Mouse (Mus musculus): Measurements from ENCODE around the gene Sprtn. TPM values are rescaled to one million over a fixed set of nuclear protein-coding genes. Genes with fewer than 3 reads are reported as not detected.

Sprtn gene
- total and polyA plus RNA-seq, 3 experiments = 27.2 to 31.8 TPM; not detected in 1

DNA sequence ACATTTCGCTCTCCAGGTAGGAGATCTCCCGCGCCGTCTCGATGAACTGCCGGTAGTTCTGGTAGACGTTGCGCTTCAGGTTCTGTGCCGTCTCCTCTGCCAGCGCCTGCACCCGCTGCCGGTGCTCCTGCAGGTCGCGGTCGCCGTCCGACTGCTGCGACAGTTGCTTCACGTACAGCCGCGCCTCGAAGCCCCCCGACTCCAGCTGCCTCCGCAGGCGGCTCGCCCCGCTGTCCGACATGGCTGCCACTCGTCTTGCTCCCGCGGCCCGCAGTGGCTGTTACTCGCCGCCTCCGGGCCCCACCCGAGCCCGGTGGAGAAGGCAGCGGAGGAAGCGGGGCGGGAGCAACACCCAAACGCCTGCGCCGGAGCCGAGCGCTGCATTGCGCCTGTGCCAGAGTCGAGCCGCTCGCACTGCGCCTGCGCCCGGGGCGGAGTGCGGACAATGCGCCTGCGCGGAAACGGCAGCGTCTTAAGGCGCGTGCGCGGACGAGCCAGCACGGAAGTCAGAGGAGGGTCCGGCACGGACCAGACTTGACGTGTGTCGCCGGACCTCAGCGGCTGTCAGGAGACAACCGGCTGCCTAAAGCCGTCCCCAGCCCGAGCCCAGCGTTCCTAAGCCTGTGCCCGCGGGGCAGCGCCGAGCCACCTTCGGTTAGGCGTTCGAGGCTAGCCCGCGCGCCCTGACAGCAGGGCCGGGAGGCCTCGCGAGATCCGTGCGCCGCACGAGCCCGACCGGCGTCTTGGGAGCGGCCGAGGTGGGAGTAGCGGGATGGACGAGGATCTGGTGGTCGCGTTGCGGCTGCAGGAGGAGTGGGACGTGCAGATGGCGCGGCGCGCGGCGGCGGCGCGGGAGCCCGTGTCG is at the start of gene Sprtn, which contains the start of gene Exoc8 (continued):
- peak; percentile 87 for TF ChIP-seq ZMIZ1 (IDR thresholded peaks at IDR 0.05; ENCODE audit: low read depth, low read length)
- peak; percentile 97 for TF ChIP-seq ELF1 (IDR thresholded peaks at IDR 0.05; ENCODE audit: low read depth, low read length)
- peak; percentile 97 for TF ChIP-seq MYB (IDR thresholded peaks at IDR 0.05; ENCODE audit: low read depth, low read length)
- TF ChIP-seq POLR2A (IDR thresholded peaks at IDR 0.05; ENCODE audit: control insufficient read depth in 1 of 2, insufficient read depth in 1 of 2, low read depth in 1 of 2, low read length in 2 of 2, poor library complexity in 1 of 2) = peak; percentile 89 to 94
- peak; percentile 93 for TF ChIP-seq KAT2A (conservative IDR thresholded peaks at IDR 0.05; ENCODE audit: low read depth, low read length)

DNA sequence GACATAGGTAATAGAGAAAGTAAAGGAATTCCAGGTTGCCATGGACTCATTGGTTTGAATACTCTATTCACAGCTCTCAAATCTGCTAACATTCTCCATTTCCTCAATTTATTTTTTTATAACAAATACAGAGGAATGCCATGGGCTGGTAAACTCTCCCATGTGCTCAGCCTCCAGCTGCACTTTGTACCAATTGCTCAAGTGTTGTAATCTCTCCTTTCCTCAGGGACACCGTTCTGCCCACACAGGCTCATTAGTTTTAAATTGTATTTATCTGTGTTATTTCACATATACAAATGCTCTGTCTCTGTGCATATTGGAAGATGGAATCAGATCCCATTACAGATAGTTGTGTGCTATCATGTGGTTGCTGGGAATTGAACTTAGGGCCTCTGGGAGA is 44.2 kb upstream of the Sprtn start:
- H3K27me3 ChIP-seq (ENCODE audit: control insufficient read depth in 1 of 2, insufficient read depth in 2 of 2, low read length in 2 of 2) = no peaks in the 10 kb centered on the region
- H3K9ac ChIP-seq (ENCODE audit: control insufficient read depth, low read depth, low read length, poor library complexity, severe bottlenecking) = no peak overlapping the region
- no peak overlapping the region for H3K27ac ChIP-seq (ENCODE audit: control insufficient read depth, low read depth, low read length)
- no peak overlapping the region for H3K4me3 ChIP-seq (ENCODE audit: control insufficient read depth in 1 of 2, insufficient read depth in 1 of 2, low read depth in 2 of 2, low read length in 2 of 2)
- peaks cover 19% of the 10 kb centered on the region for H3K79me2 ChIP-seq (ENCODE audit: control insufficient read depth, insufficient read depth, low read length, poor library complexity)
- no peak for DNase-seq (ENCODE audit: low read depth, low spot score)
- no peaks in the 10 kb centered on the region for H3K9me3 ChIP-seq (replicated peaks; ENCODE audit: insufficient read depth, low read length)
- H3K4me1 ChIP-seq (ENCODE audit: control insufficient read depth in 1 of 2, insufficient read depth in 2 of 2, low read length in 2 of 2) = no peaks in the 10 kb centered on the region
- TF ChIP-seq RAD21 (IDR thresholded peaks at IDR 0.05; ENCODE audit: low read depth, low read length) (no peak), ZC3H11A (IDR thresholded peaks at IDR 0.05; ENCODE audit: low read depth, low read length) (no peak), MXI1 (IDR thresholded peaks at IDR 0.05; ENCODE audit: low read depth, low read length) (no peak), ELF1 (IDR thresholded peaks at IDR 0.05; ENCODE audit: low read depth, low read length) (no peak), TAL1 (IDR thresholded peaks at IDR 0.05; ENCODE audit: low read length) (no peak), GABPA (IDR thresholded peaks at IDR 0.05; ENCODE audit: low read depth, low read length) (no peak), ZKSCAN1 (IDR thresholded peaks at IDR 0.05; ENCODE audit: low read depth, low read length) (no peak), MAX (IDR thresholded peaks at IDR 0.05; ENCODE audit: low read length) (no peak), JUND (IDR thresholded peaks at IDR 0.05; ENCODE audit: low read depth, low read length) (no peak), EP300 (IDR thresholded peaks at IDR 0.05; ENCODE audit: low read depth in 1 of 2, low read length in 2 of 2) (no peak), CHD2 (IDR thresholded peaks at IDR 0.05; ENCODE audit: low read length) (no peak), ETS1 (IDR thresholded peaks at IDR 0.05; ENCODE audit: low read depth, low read length) (no peak), HCFC1 (IDR thresholded peaks at IDR 0.05; ENCODE audit: low read depth, low read length) (no peak), SMC3 (IDR thresholded peaks at IDR 0.05; ENCODE audit: low read depth, low read length) (no peak), NELFE (IDR thresholded peaks at IDR 0.05; ENCODE audit: low read depth, low read length) (no peak)
- H3K36me3 ChIP-seq (ENCODE audit: control insufficient read depth in 1 of 2, insufficient read depth in 2 of 2, low read length in 2 of 2) = peaks cover 3 to 27% of the 10 kb centered on the region in 2 experiments; a peak in 3 of 4 replicates

All from MEL (cell line).